Mouse (Mus musculus): ENCODE data around the gene Dido1. TPM values are rescaled to one million over a fixed set of nuclear protein-coding genes. Genes with fewer than 3 reads are reported as not detected.

Dido1 gene
- total RNA-seq (2022), result 10 to 100 TPM; 53.8 to 57.8 (median 55.2) TPM

- peak; percentile 93 to 97 for DNase-seq (ENCODE audit: low spot score in 2 of 2)
Observed at GRCm38 (mm10) chr2:180709923-180710272, at the start of gene Dido1, which contains the start of gene Gid8. Gene Dido1 (minus strand): TSS chr2:180709999. Gene Gid8 (plus strand): TSS chr2:180710117.

DNA sequence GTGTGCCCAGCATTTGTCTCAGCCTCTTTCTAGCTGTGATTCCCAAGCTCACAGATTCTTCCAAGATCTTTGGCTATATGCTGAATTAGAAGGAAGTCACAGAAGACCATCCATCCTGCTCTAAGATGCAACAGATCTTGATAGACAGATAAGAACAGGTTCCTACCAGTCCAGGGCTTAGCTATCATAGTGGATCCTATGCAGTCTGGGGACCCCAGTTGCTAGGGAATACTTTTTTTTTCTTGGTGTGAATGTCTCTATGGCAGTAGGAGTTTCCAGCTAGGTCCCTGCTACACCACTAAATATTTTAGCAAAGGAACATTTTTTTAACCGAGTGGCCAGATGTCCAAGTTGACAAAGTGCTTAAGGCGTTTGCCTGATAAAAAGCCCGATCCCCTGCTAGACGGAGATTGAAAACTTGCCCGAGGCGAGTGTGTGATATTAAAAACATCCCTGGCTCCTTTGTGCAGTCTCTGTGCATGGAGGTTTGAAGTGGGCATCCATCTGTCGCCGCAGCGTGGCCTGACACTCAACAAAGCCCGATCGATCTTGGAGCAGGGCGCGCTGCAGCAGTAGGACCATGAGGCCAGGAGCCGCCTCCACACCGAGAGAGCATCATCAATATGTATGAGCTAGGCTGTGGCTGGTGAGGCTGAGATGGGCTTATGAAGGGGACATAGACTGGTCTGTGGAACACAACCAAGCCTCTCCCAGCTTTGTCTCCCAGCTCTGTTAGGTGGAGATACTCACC, 48.9 kb upstream of the Dido1 start:
- no peak for DNase-seq (ENCODE audit: low spot score in 2 of 2)

GRCm38 (mm10) chr2:180756786-180757185, 47.0 kb upstream of the Dido1 start:
- no peak for DNase-seq (ENCODE audit: low spot score in 2 of 2)

- DNase-seq (ENCODE audit: low spot score in 2 of 2), result no peak
Observed at GRCm38 (mm10) chr2:180755896-180756295, 46.1 kb upstream of the Dido1 start.

- DNase-seq (ENCODE audit: low spot score in 2 of 2), result no peak
Observed at GRCm38 (mm10) chr2:180754976-180755688, 45.3 kb upstream of the Dido1 start.

DNA sequence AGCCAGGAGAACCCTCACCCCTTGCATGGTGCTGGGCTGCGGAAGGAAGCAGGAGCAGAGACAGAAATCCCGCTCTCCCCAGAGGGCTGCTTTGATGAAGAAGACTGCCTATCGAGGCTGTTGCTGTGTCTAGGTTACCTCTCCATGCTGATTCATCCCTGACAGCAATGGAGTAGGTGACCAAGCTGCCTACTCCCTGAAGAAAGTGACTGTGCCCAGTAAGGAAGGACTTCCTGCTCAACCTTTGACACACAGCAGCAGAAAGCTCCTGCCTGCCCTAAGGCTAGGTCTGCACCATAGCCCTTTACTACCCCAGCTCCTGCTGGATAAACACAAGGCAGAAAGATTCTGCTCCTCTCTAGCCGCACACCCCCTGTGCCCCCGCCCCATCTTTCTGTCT, 39.1 kb upstream of the Dido1 start:
- no peak for DNase-seq (ENCODE audit: low spot score in 2 of 2)

GRCm38 (mm10) chr2:180746569-180747192, 36.9 kb upstream of the Dido1 start:
- no peak for DNase-seq (ENCODE audit: low spot score in 2 of 2)

DNA sequence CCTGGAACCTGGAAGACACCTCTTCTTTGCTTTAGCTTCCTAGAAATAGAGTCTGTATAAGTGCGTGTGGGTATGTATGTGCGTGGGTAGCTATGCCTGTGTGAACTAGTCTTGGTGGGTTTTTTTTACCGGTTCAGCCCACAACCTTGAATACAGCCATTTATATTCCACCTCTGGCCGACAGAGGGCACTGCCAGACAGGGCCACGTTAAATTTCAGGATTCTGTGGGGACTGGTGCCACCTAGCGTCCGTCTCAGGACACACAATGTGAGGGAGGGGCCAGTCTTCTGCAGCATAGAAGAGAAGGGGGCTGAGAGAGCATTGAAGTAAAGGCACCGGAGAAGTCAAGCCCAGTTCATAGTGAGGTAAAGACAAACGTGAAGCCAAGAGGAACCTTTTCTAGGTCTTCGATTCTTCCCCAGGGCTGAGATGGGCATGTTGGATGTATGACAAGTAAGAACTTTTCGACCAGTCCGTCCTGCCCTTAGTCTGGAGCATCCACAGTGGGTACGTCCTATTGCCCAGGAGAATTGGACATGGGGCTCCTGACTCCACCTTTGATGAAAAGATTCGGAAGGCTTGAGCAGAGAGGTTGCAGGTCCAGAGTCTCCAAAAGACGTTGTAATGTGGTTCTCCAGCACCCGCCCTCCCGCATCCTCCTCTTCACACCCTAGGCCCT, 35.6 kb upstream of the Dido1 start:
- peak; percentile 67 to 72 for DNase-seq (ENCODE audit: low spot score in 2 of 2)

- no peak for DNase-seq (ENCODE audit: low spot score in 2 of 2)
Observed at GRCm38 (mm10) chr2:180743321-180743720, 33.5 kb upstream of the Dido1 start.

GRCm38 (mm10) chr2:180742820-180743219, 33.0 kb upstream of the Dido1 start:
- DNase-seq (ENCODE audit: low spot score in 2 of 2), result no peak

DNA sequence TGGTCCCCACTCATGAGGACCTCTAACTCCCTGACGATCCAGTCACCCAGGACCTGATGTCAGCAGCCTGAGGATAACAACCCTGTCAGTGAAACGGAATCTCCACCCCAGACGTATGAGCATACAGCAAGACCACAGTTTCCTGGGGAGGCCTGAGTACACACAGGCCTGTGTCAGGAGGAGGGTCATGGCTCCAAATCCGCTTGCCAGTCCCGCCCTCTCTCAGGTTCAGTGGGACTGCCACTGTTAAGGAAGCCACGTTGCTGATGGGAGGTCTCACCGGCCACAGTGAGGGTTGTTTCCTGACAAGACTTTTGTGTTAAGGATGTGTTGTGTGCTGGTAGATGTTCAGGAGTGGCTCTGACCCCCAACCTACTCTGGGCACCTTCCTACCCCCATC, 31.6 kb upstream of the Dido1 start:
- no peak for DNase-seq (ENCODE audit: low spot score in 2 of 2)

DNA sequence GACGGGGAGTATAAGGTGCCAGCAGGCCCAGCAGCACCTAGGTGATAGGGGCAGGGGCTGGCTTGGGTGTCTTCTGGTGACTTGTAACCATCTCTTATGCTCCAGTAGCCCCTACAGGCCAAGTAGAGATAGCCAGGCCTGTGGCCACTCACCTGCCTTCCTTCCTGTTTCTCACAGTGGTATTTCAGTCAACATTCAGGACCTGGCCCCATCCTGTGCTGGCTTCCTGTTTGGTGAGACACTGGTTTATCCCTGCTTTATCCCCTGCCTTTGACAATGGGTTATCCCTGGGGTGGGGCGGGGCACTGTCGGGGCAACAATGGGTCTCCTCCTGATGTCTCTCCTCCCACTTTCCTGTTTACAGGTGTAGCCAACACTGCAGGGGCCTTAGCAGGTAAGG, 30.6 kb upstream of the Dido1 start:
- DNase-seq (ENCODE audit: low spot score in 2 of 2), result no peak

DNA sequence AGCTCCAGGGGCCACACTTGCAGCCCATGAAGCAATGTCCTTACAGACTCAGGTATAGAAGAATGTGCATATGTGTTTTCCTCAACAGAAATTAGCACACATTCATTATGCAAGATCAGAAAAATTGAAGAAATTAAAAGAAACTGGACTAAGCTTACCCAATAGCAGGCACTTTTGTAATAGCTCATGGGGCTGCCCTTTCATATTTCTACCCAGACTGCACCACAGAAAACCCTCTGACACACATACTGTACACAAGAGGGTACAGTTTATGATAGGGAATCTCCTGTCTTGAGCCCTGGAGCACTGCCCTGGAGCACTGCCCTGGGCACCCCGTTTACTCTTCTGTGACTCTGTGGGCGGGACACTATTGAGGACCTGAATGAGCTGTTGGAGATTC, 28.2 kb upstream of the Dido1 start:
- DNase-seq (ENCODE audit: low spot score in 2 of 2), result no peak

- DNase-seq (ENCODE audit: low spot score in 2 of 2), result no peak
Observed at GRCm38 (mm10) chr2:180735232-180735631, 25.4 kb upstream of the Dido1 start.

GRCm38 (mm10) chr2:180731984-180732383, 22.2 kb upstream of the Dido1 start:
- no peak for DNase-seq (ENCODE audit: low spot score in 2 of 2)

GRCm38 (mm10) chr2:180731036-180731435, 21.2 kb upstream of the Dido1 start:
- no peak for DNase-seq (ENCODE audit: low spot score in 2 of 2)

- no peak for DNase-seq (ENCODE audit: low spot score in 2 of 2)
Observed at GRCm38 (mm10) chr2:180727613-180728021, 17.8 kb upstream of the Dido1 start.

DNA sequence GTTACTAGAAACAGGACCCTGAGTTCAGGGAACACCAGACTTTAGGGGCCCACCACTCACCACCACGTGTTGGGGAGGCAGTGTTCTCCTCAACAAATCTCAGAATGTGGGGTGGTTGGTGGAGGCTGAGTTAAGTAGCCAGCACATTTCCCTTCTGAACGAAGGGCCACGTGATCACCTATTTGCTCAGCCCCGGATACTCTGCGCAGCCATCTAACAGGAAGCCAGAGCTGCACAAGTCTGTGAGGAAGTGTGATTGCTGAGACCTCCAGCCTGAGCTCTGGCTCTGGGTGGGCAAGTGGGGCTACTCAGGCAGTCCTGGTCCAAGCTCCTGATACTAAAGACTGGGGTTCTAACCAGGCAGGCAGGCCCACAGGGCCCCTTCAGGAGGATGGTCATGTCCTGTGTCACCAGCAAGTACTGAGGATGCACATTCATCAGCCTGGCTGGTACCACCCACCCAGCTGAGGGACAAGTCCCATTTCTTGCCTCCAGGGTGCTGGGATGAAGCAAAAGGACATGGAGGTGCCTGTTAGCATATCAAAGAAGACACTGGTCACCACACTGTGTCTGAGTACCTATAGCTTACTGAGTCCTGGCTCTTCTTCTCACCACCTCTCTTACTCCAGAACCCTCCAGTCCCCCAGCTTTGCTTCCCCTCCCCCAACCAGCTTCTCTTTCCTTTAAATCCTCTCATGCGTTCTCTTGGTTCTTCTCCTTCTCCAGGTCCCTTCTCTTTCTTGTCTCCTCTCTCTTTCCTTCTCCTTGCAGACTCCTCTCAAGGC, 17.1 kb upstream of the Dido1 start:
- DNase-seq (ENCODE audit: low spot score in 2 of 2), result no peak

GRCm38 (mm10) chr2:180725856-180726629, 16.2 kb upstream of the Dido1 start:
- no peak for DNase-seq (ENCODE audit: low spot score in 2 of 2)

- no peak for DNase-seq (ENCODE audit: low spot score in 2 of 2)
Observed at GRCm38 (mm10) chr2:180725414-180725778, 15.6 kb upstream of the Dido1 start.
